Mouse (Mus musculus) myocyte (in vitro differentiated cells): ENCODE results near the gene Brd2. TPM values are rescaled to one million over a fixed set of nuclear protein-coding genes. Genes with fewer than 3 reads are reported as not detected.

Experiments used
- H3K27me3 ChIP-seq: one replicate; pipeline ENCODE4 v1.6.1; 2011; ENCODE audit not compliant: control insufficient read depth, insufficient read depth, insufficient read length
- H3K36me3 ChIP-seq: one replicate; pipeline ENCODE4 v1.6.1; 2011; ENCODE audit not compliant: control insufficient read depth, insufficient read depth
- H3K4me2 ChIP-seq: one replicate; pipeline ENCODE4 v1.6.1; 2011; ENCODE audit warnings: low read depth, control low read depth
- H3K4me3 ChIP-seq: one replicate; pipeline ENCODE4 v1.5.1; 2011; ENCODE audit warnings: mild to moderate bottlenecking, control low read depth, moderate library complexity
- H3K79me2 ChIP-seq: one replicate; pipeline ENCODE4 v1.6.1; 2011; ENCODE audit not compliant: control insufficient read depth, insufficient read depth
- H3ac ChIP-seq: one replicate; pipeline ENCODE4 v1.6.1; 2011; ENCODE audit not compliant: control insufficient read depth, insufficient read length
- CEBPB ChIP-seq: IDR thresholded peaks from 2 replicates; pipeline ENCODE4 v1.6.1; 2011; ENCODE audit warnings: mild to moderate bottlenecking, moderate library complexity; ENCODE audit not compliant: poor library complexity, insufficient read depth, severe bottlenecking
- E2F4 ChIP-seq: IDR thresholded peaks from one replicate; pipeline ENCODE4 v1.6.1; 2011; ENCODE audit warnings: mild to moderate bottlenecking, control low read depth, moderate library complexity; ENCODE audit not compliant: insufficient read depth
- MAX ChIP-seq: IDR thresholded peaks from one replicate; pipeline ENCODE4 v1.6.1; 2011; ENCODE audit warnings: low read depth, mild to moderate bottlenecking, control low read depth
- MYOD1 ChIP-seq, 3 experiments: IDR thresholded peaks; one replicate each; pipeline ENCODE4 v1.6.1; 2011; ENCODE audit warnings: control low read depth in 2 of 3, low read depth in 2 of 3, mild to moderate bottlenecking in 2 of 3, moderate library complexity in 1 of 3; ENCODE audit not compliant: insufficient read length in 2 of 3, control insufficient read depth in 1 of 3
- MYOG ChIP-seq, 3 experiments: IDR thresholded peaks; one replicate each; pipeline ENCODE4 v1.6.1; 2011; ENCODE audit warnings: control low read depth in 2 of 3, low read depth in 2 of 3, mild to moderate bottlenecking in 2 of 3; ENCODE audit not compliant: insufficient read length in 2 of 3, control insufficient read depth in 1 of 3, insufficient read depth in 1 of 3
- POLR2A ChIP-seq: IDR thresholded peaks from one replicate; pipeline ENCODE4 v1.6.1; 2011; ENCODE audit warnings: low read depth, mild to moderate bottlenecking, control low read depth, moderate library complexity; ENCODE audit not compliant: insufficient read length
- POLR2AphosphoS2 ChIP-seq: IDR thresholded peaks from one replicate; pipeline ENCODE4 v1.6.1; 2011; ENCODE audit warnings: low read depth, control low read depth; ENCODE audit not compliant: insufficient read length
- REST ChIP-seq: IDR thresholded peaks from one replicate; pipeline ENCODE4 v1.6.1; 2011; ENCODE audit warnings: mild to moderate bottlenecking, control low read depth, moderate library complexity; ENCODE audit not compliant: insufficient read depth, insufficient read length
- SRF ChIP-seq: IDR thresholded peaks from one replicate; pipeline ENCODE4 v1.6.1; 2011; ENCODE audit warnings: low read depth; ENCODE audit not compliant: control insufficient read depth, insufficient read length
- TCF12 ChIP-seq: IDR thresholded peaks from one replicate; pipeline ENCODE4 v1.6.1; 2011; ENCODE audit warnings: mild to moderate bottlenecking, control low read depth; ENCODE audit not compliant: poor library complexity, insufficient read depth, severe bottlenecking
- TCF3 ChIP-seq: IDR thresholded peaks from one replicate; pipeline ENCODE4 v1.6.1; 2011; ENCODE audit warnings: low read depth, control low read depth; ENCODE audit not compliant: insufficient read length
- USF1 ChIP-seq: IDR thresholded peaks from one replicate; pipeline ENCODE4 v1.6.1; 2011; ENCODE audit warnings: low read depth, mild to moderate bottlenecking, control low read depth, moderate library complexity
- polyA plus RNA-seq: library from polyadenylated mRNA; unstranded; fragments of >200 nt; fragmentation: generic; extraction: Trizol; gene quantifications from one replicate; pipeline ENCODE4 v1.2.1, GENCODE M21; 2012; ENCODE audit warnings: missing spikeins

Brd2 gene
- polyA plus RNA-seq, 1 experiment: 90.1 TPM

DNA sequence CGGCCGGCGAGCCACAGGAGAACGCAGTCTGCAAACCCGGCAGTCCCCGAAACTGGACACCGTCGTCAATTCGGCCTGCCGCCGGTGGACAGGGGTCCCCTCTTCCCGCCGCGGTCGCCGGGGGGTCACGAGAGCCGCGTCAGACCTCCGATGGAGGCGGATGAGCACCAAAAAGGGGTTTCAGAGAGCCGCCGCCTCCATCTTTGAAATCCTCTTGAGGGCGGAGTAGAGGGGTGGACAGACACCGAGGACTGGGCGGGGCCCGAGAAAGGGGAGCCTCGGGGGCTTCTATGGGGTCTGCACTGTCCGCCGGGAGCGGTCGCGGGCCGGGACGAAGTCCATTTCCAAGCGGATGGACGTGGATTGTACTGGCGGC lies 3.6 kb downstream of the Brd2 start:
- Histone ChIP-seq H3ac (peak overlapping the region; percentile 37), H3K36me3 (peaks cover 41% of the 10 kb centered on the region), H3K4me3 (peak overlapping the region; percentile 99), H3K27me3 (no peaks in the 10 kb centered on the region), H3K79me2 (peaks cover 64% of the 10 kb centered on the region), H3K4me2 (no peak overlapping the region)
- no peak for TF ChIP-seq REST
- TF ChIP-seq MAX: no peak
- no peak for TF ChIP-seq TCF3
- TF ChIP-seq SRF: no peak
- no peak for TF ChIP-seq CEBPB
- no peak for TF ChIP-seq MYOG (IDR thresholded peaks at IDR 0.05; ENCODE audit: control insufficient read depth in 1 of 3, insufficient read depth in 1 of 3, insufficient read length in 2 of 3, low read depth in 2 of 3)
- no peak for TF ChIP-seq MYOD1 (IDR thresholded peaks at IDR 0.05; ENCODE audit: control insufficient read depth in 1 of 3, insufficient read length in 2 of 3, low read depth in 2 of 3)
- no peak for TF ChIP-seq USF1
- TF ChIP-seq TCF12: no peak
- TF ChIP-seq POLR2AphosphoS2: no peak
- TF ChIP-seq POLR2A: no peak
- TF ChIP-seq E2F4: no peak

DNA sequence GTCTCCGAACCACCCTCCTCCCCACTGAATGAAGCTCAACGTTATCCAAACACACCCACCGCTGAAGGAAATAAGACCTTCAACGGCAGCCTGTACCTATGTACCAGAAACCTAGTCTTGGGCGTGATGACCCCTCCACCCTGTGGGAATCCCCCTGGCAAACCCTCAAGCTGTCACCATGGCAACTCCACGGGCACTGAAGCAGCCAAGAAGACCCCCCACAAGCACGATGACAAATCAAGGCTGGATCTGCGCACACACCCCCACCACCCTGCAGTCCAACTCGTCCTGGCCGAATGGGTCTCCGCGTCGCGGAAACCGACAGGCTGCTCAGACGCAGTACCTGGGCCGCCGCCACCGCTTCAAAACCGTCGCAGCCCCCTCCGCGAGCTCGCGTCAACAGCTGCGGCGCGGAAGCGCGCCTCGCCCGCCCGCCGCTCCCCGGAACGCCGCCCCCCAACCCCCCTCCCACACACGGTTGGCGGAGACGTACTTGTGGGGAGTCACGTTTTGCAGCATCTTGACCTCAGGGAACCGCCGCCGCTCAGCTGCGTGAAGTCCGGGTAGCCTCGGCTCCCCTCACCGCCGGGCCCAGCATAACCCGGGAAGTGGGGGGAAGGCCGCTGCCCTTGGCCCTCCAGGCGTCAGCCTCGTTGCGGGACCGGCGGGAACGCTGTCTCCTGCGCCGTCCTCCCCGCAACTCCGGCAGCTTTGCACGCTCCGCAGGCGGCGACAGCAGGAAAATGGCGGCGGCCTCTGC lies 4.1 kb downstream of the Brd2 start:
- Histone ChIP-seq H3K4me2 (peak overlapping the region; percentile 96), H3K79me2 (peaks cover 58% of the 10 kb centered on the region), H3K27me3 (no peaks in the 10 kb centered on the region), H3K4me3 (peak overlapping the region; percentile 99), H3ac (peak overlapping the region; percentile 37), H3K36me3 (peaks cover 47% of the 10 kb centered on the region)
- TF ChIP-seq MYOG (IDR thresholded peaks at IDR 0.05; ENCODE audit: control insufficient read depth in 1 of 3, insufficient read depth in 1 of 3, insufficient read length in 2 of 3, low read depth in 2 of 3) (peak in 2 of 3 experiments; percentile 11 to 41), TCF12 (no peak), POLR2A (peak; percentile 43), CEBPB (no peak), SRF (no peak), POLR2AphosphoS2 (peak; percentile 62), TCF3 (no peak), MAX (no peak), REST (no peak), USF1 (no peak), E2F4 (no peak), MYOD1 (IDR thresholded peaks at IDR 0.05; ENCODE audit: control insufficient read depth in 1 of 3, insufficient read length in 2 of 3, low read depth in 2 of 3) (peak in 1 of 3 experiments; percentile 20)

DNA sequence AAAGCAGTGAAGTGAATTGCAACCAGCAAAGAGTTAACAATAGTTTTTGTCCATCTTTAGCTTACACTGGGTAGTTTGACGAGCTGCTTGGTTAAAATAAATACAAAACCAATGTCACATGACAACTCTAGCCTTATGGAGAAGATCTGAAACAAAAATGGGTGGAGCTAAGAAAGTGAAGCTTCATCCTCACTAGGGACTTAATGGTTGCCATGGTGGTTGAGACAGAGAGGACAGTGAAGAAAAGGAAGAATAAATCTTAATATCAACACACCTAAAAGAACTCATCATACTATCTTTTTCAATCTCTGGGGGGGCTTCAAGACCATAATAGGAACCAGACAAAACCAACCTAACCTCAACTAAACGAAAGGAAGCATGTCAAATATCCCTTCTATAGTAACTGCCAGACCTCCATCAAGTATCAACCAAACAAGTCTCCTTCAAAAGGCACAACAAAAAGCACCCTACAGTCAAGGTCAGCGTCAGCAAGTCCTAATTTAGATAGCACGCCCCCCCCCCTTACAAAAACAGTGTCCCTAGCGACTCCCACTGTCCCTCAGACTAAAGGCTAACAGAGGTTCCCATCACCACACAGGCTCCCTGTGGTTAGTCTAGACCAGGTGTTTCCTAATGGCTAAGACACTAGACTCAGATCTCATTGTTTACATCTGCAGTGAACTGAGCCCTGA lies 4.9 kb downstream of the Brd2 start:
- peaks cover 53% of the 10 kb centered on the region for H3K36me3 ChIP-seq
- TF ChIP-seq TCF12: no peak
- TF ChIP-seq USF1: peak; percentile 59
- peaks cover 52% of the 10 kb centered on the region for H3K79me2 ChIP-seq
- H3K4me2 ChIP-seq: peak overlapping the region; percentile 96
- H3K27me3 ChIP-seq: no peaks in the 10 kb centered on the region
- peak overlapping the region; percentile 99 for H3K4me3 ChIP-seq
- peak overlapping the region; percentile 37 for H3ac ChIP-seq

DNA sequence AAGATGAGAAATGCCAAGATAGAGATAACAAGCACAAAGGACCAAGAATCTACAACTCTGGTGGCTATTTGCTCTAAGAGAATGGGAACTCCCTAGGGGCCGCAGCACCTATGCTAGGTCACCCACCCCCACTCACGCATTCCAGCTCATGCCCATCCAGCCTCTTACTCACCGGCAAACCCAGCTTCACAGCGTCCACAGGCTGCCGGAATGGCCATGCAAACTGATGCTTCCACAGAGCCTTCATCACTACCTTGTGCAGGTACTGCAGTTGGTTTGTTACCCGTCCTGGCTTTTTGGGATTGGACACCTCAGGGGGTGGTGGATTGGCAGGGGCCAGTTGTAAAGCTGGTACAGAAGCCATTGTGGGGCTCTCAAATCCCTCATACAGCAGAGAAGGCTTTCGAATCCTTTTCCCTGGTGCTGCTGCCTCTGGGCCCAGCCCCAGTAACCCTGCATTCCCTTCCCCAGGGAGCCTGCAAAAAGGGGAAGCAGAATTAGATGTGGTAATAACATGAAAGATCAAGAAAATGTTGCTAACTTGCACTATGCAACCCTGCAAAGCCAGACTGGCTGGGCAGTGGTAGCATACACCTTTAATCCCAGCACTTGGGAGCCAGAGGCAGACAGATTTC lies 5.6 kb downstream of the Brd2 start:
- H3K36me3 ChIP-seq: peaks cover 60% of the 10 kb centered on the region
- H3K27me3 ChIP-seq: no peaks in the 10 kb centered on the region
- peak overlapping the region; percentile 96 for H3K4me2 ChIP-seq
- H3K4me3 ChIP-seq: peak overlapping the region; percentile 99
- no peak overlapping the region for H3ac ChIP-seq
- TF ChIP-seq MAX (no peak), POLR2AphosphoS2 (peak; percentile 68), POLR2A (peak; percentile 14)
- peaks cover 52% of the 10 kb centered on the region for H3K79me2 ChIP-seq

DNA sequence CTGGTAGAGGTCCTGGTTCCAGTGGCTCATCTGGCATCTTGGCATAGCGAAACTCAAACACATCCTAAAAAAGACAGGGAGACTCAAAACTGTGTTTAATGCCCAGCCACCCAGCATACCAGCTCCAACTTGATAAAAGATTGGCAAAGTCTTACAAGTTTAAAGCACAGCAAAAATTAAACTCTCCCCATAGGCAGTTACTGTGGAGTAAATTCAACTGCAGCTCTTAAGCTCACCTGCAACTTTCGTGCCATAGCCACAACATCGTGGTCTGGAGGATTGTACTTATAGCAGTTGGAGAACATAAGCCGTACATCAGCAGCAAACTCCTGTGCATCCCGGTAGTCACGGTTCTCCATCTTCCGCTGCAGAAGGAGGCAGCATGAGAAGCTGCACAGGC lies 8.3 kb downstream of the Brd2 start:
- peaks cover 47% of the 10 kb centered on the region for H3K79me2 ChIP-seq
- H3K27me3 ChIP-seq: no peaks in the 10 kb centered on the region
- H3ac ChIP-seq: no peak overlapping the region
- no peak overlapping the region for H3K4me3 ChIP-seq
- H3K36me3 ChIP-seq: peaks cover 69% of the 10 kb centered on the region
- TF ChIP-seq POLR2A (peak; percentile 22), POLR2AphosphoS2 (no peak)
- no peak overlapping the region for H3K4me2 ChIP-seq
